Mouse (Mus musculus) limb, embryonic 11.5 days (tissue): ENCODE results near the gene Plpp1. TPM values are rescaled to one million over a fixed set of nuclear protein-coding genes. Genes with fewer than 3 reads are reported as not detected.

Experiments
- ATAC-seq: fragments of 200-750 bp; cut with Nextera tagmentation; 2 replicates; pipeline ENCODE4 v1.8.0; 2017; ENCODE audit warnings: low read depth; ENCODE audit not compliant: insufficient number of reproducible peaks, low FRiP score, low TSS enrichment
- DNase-seq: peaks from one replicate; pipeline ENCODE4 v3.0.0-alpha.2; 2015; ENCODE audit warnings: low spot score
- H3K27ac ChIP-seq: fragments of 300-500 bp; sonication (generic); replicated peaks from 2 replicates; pipeline ENCODE4 v1.5.1; 2014; ENCODE audit warnings: low read depth, mild to moderate bottlenecking, low read length
- H3K27me3 ChIP-seq: fragments of 300-500 bp; sonication (generic); 2 replicates; pipeline ENCODE4 v1.6.1; 2014; ENCODE audit warnings: mild to moderate bottlenecking, low read length, mixed read lengths; ENCODE audit not compliant: control insufficient read depth, insufficient read depth
- H3K36me3 ChIP-seq: fragments of 300-500 bp; sonication (generic); 2 replicates; pipeline ENCODE4 v1.6.1; 2014; ENCODE audit warnings: mild to moderate bottlenecking, low read length, moderate library complexity, mixed read lengths; ENCODE audit not compliant: control insufficient read depth, insufficient read depth
- H3K4me1 ChIP-seq: fragments of 300-500 bp; sonication (generic); 2 replicates; pipeline ENCODE4 v1.6.1; 2014; ENCODE audit warnings: low read length, mixed read lengths; ENCODE audit not compliant: control insufficient read depth, insufficient read depth
- H3K4me2 ChIP-seq: fragments of 300-500 bp; sonication (generic); 2 replicates; pipeline ENCODE4 v1.6.1; 2014; ENCODE audit warnings: low read depth, mild to moderate bottlenecking, moderate library complexity; ENCODE audit not compliant: severe bottlenecking
- H3K4me3 ChIP-seq: fragments of 300-500 bp; sonication (generic); 2 replicates; pipeline ENCODE4 v1.5.1; 2014; ENCODE audit warnings: low read depth, low read length
- H3K9ac ChIP-seq: fragments of 300-500 bp; sonication (generic); 2 replicates; pipeline ENCODE4 v1.6.1; 2014; ENCODE audit warnings: mild to moderate bottlenecking, low read length
- H3K9me3 ChIP-seq: fragments of 300-500 bp; sonication (generic); 2 replicates; pipeline ENCODE4 v1.6.1; 2016; ENCODE audit warnings: low read length; ENCODE audit not compliant: control insufficient read depth
- WGBS: fragments of 180-500 bp; shearing (Covaris S2); extraction: QIAGEN DNeasy Blood & Tissue Kit; methylation state at CpG from one replicate; pipeline ENCODE4 v1.1.7; 2014; 5-methylcytosine and 5-hydroxymethylcytosine counted together
- polyA plus RNA-seq: library from polyadenylated mRNA; unstranded; fragments of >200 nt; fragmentation: Nextera tagmentation; extraction: Ambion mirVana; gene quantifications from 2 replicates; pipeline ENCODE4 v1.2.1, GENCODE M21; 2014

Gene Plpp1
- polyA plus RNA-seq, 1 experiment from 2014 or later = 22.4 TPM

- Histone ChIP-seq H3K27ac (no peak overlapping the region), H3K4me1 (no peaks in the 10 kb centered on the region), H3K27me3 (no peaks in the 10 kb centered on the region), H3K9me3 (no peaks in the 10 kb centered on the region), H3K4me3 (no peak overlapping the region), H3K4me2 (no peak overlapping the region), H3K9ac (no peak overlapping the region), H3K36me3 (no peaks in the 10 kb centered on the region)
- ATAC-seq (no peak), DNase-seq (no peak)
- WGBS = 91% methylated on average over 3 of the region's 3 CpGs
These were observed 14.4 kb upstream of the Plpp1 start for GRCm38 (mm10) chr13:112786142-112786541.

DNA sequence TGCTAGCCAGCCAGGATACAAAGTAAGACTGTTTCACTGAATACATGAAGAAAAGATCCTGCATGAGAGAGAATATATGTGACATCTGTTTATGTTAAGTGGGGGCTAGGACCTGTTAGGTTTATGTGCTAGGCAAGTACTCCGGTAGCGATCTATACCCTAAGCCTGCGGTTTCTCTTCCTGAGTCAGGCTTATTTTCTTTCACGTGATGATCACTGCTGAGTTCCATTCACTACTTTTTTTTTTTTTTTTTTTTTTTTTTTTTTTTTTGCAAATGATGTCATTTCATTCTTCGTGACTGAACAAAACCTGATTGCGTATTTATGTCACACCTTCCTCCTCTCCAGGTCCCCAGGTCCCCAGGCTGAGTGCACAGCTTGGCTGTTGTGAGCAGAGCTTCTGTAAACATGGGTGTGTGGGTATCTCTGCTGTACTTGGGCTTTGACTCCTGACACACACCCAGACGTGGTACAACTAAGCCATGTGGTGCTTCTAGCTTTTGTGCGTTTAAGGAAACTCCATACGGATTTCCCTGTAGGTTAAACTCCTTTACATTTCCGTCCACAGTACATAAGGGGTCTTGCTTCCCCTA, 13.6 kb upstream of the Plpp1 start:
- H3K4me3 ChIP-seq = no peak overlapping the region
- no peaks in the 10 kb centered on the region for H3K4me1 ChIP-seq
- 86% methylated on average over 10 of the region's 10 CpGs for WGBS
- no peaks in the 10 kb centered on the region for H3K36me3 ChIP-seq
- no peak for DNase-seq
- H3K27ac ChIP-seq = no peak overlapping the region
- no peak overlapping the region for H3K4me2 ChIP-seq
- no peak for ATAC-seq
- no peak overlapping the region for H3K9ac ChIP-seq
- H3K9me3 ChIP-seq = no peaks in the 10 kb centered on the region
- H3K27me3 ChIP-seq = no peaks in the 10 kb centered on the region

DNA sequence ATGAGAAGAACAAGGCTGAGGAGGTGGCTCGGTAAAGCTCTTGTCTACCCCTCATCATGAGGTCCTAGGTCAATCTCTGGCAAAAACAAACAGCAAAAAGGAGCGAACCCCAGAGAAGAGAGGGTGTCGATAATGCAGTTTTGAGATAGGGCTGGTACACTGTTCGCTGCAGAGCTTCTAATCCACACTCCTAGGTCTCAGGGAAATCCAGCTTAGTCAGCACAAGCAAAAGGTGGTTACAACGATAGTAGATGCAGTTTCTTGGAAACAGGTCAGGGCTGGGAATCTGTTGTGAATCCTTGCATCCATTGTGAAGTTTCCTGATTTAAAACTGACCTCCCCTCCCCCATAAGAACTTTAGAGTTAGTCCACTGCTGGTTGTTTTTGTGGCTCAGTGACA, 9.8 kb upstream of the Plpp1 start:
- Histone ChIP-seq H3K36me3 (no peaks in the 10 kb centered on the region), H3K4me1 (no peaks in the 10 kb centered on the region), H3K4me2 (no peak overlapping the region), H3K9ac (no peak overlapping the region), H3K4me3 (no peak overlapping the region), H3K27me3 (no peaks in the 10 kb centered on the region), H3K9me3 (no peaks in the 10 kb centered on the region), H3K27ac (no peak overlapping the region)
- DNase-seq = no peak
- no peak for ATAC-seq
- WGBS = 81% methylated on average over 5 of the region's 5 CpGs

GRCm38 (mm10) chr13:112791906-112792305, 8.7 kb upstream of the Plpp1 start:
- Histone ChIP-seq H3K4me3 (no peak overlapping the region), H3K27me3 (no peaks in the 10 kb centered on the region), H3K36me3 (no peaks in the 10 kb centered on the region), H3K4me1 (no peaks in the 10 kb centered on the region), H3K4me2 (no peak overlapping the region), H3K27ac (no peak overlapping the region), H3K9me3 (no peaks in the 10 kb centered on the region), H3K9ac (no peak overlapping the region)
- DNase-seq (no peak), ATAC-seq (no peak)
- 88% methylated on average over 5 of the region's 5 CpGs for WGBS

DNA sequence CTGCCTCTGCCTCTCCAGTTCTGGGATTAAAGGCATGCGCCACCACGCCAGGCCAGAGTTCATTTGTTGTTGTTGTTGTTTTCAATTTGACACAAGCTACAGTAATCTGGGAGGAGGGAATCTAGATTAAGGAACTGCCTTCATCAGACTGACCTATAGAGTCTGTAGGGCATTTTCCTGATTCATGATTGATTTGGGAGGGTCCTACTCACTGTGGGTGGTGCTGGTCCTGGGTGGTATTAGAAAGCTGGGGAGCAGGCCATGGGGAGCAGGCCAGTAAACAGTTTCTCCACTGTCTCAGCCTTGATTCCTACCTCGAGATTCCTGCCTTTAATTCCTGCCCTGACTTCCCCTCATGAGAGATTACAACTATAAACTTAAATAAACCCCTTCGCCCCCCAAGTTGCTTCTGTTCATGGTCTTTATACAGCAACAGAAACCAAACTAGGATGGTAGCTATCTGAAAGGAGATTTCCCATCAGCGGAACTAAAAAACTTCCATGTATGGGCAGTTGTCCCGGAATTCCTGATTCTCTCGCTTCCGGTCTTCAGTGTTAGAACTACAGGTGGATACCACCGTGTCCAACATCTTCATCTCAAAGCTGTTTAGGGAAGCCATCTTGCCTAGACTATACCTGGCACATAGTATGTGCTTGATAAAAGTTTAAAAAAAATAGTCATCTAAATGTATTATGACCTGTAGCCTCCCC, 2.2 kb upstream of the Plpp1 start:
- DNase-seq (no peak), ATAC-seq (no peak)
- Histone ChIP-seq H3K4me2 (no peak overlapping the region), H3K36me3 (no peaks in the 10 kb centered on the region), H3K27me3 (no peaks in the 10 kb centered on the region), H3K9me3 (no peaks in the 10 kb centered on the region), H3K4me3 (no peak overlapping the region), H3K27ac (no peak overlapping the region), H3K4me1 (no peaks in the 10 kb centered on the region), H3K9ac (no peak overlapping the region)
- 90% methylated on average over 9 of the region's 9 CpGs for WGBS

DNA sequence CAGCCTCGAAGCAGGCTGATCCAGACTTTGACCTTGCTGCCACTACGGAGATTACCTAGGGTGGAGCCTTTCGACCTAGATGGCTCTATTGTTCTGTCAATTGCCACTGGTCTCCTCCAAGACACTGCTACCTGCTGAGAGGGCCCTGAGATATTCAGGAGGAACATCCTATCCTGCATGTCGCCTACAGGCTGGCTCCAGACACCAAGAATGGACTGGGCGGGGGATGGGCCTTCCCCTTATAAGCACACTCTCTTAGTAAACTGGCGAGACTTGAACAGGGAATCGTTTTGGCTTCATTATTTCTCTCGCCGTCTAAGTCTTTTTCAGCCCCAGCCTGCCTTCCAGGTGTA, 1.7 kb upstream of the Plpp1 start:
- no peaks in the 10 kb centered on the region for H3K4me1 ChIP-seq
- 84% methylated on average over 9 of the region's 9 CpGs for WGBS
- DNase-seq = no peak
- no peaks in the 10 kb centered on the region for H3K27me3 ChIP-seq
- no peaks in the 10 kb centered on the region for H3K36me3 ChIP-seq
- no peak overlapping the region for H3K27ac ChIP-seq
- no peak overlapping the region for H3K9ac ChIP-seq
- H3K9me3 ChIP-seq = no peaks in the 10 kb centered on the region
- no peak overlapping the region for H3K4me3 ChIP-seq
- ATAC-seq = no peak
- H3K4me2 ChIP-seq = no peak overlapping the region

- no peak overlapping the region for H3K9ac ChIP-seq
- no peaks in the 10 kb centered on the region for H3K4me1 ChIP-seq
- ATAC-seq (no peak), DNase-seq (no peak)
- H3K27me3 ChIP-seq = no peaks in the 10 kb centered on the region
- no peaks in the 10 kb centered on the region for H3K9me3 ChIP-seq
- H3K4me2 ChIP-seq = no peak overlapping the region
- no peaks in the 10 kb centered on the region for H3K36me3 ChIP-seq
- 77% methylated on average over 8 of the region's 8 CpGs for WGBS
- no peak overlapping the region for H3K4me3 ChIP-seq
- no peak overlapping the region for H3K27ac ChIP-seq
These were observed 811 bp upstream of the Plpp1 start for GRCm38 (mm10) chr13:112799721-112800241.

DNA sequence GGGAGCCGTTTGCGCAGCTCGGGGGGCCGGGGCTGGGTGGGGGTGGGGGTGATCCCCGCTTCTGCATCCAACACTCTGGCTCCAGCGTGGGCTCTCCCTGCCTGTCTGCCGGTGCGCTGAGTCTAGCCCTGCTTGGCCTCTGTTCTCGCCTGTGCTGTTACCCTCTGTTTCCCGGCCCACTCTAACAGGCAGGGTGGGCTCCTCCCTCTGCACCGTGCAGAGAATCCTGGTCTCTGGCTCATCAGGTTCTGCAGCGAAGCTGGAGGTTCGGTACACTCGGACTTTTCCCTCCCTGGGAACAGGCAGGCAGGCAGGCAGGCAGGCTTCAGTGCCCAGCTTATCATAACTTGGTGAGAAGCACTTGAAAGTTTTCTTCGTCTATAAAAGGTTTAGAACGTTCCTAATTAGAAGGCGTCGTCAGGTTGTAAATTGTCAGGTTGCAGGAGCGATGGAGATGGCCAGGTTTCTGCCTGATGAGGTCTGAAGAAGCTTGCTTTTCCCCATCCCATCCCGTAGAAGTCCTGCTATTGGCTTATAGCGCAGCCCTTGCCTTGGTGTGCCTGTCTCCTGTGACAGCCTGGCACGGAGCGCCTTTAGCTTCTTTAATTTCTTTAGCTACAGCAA, 901 bp downstream of the Plpp1 start:
- no peak for DNase-seq
- peak overlapping the region; percentile 73 for H3K4me3 ChIP-seq
- H3K4me1 ChIP-seq = no peaks in the 10 kb centered on the region
- no peaks in the 10 kb centered on the region for H3K9me3 ChIP-seq
- H3K36me3 ChIP-seq = peaks cover 6% of the 10 kb centered on the region; the same call in 1 of the 2 replicates
- ATAC-seq = peak; percentile 69
- no peaks in the 10 kb centered on the region for H3K27me3 ChIP-seq
- peak overlapping the region; percentile 68 for H3K9ac ChIP-seq
- peak overlapping the region; percentile 90 for H3K4me2 ChIP-seq
- peak overlapping the region; percentile 93; the same call in 1 of the 2 replicates for H3K27ac ChIP-seq
- WGBS = 1% methylated on average over 22 of the region's 23 CpGs
